Mouse (Mus musculus) kidney, embryonic 14.5 days (tissue): Measurements from ENCODE around the gene Dlg1. TPM values are rescaled to one million over a fixed set of nuclear protein-coding genes. Genes with fewer than 3 reads are reported as not detected.

Source experiments
- ATAC-seq: fragments of 200-750 bp; cut with Nextera tagmentation; 2 replicates; pipeline ENCODE4 v1.8.0; 2017; ENCODE audit warnings: moderate number of reproducible peaks, mild to moderate bottlenecking, moderate TSS enrichment, moderate library complexity; ENCODE audit not compliant: low FRiP score, low TSS enrichment
- H3K27ac ChIP-seq: fragments of 300-500 bp; sonication (generic); 2 replicates; pipeline ENCODE4 v1.5.1; 2014; ENCODE audit warnings: low read depth, mild to moderate bottlenecking, low read length, moderate library complexity, mixed read lengths
- H3K27me3 ChIP-seq: fragments of 300-500 bp; sonication (generic); 2 replicates; pipeline ENCODE4 v1.6.1; 2014; ENCODE audit warnings: mild to moderate bottlenecking, low read length; ENCODE audit not compliant: control insufficient read depth, insufficient read depth
- H3K36me3 ChIP-seq: fragments of 300-500 bp; sonication (generic); 2 replicates; pipeline ENCODE4 v1.6.1; 2014; ENCODE audit warnings: low read length, mixed read lengths; ENCODE audit not compliant: control insufficient read depth, insufficient read depth
- H3K4me1 ChIP-seq: fragments of 300-500 bp; sonication (generic); 2 replicates; pipeline ENCODE4 v1.6.1; 2014; ENCODE audit warnings: low read length, mixed read lengths; ENCODE audit not compliant: control insufficient read depth, insufficient read depth
- H3K4me2 ChIP-seq: fragments of 300-500 bp; sonication (generic); replicated peaks from 2 replicates; pipeline ENCODE4 v1.6.1; 2014; ENCODE audit warnings: low read depth, mild to moderate bottlenecking, low read length
- H3K4me3 ChIP-seq: fragments of 300-500 bp; sonication (generic); 2 replicates; pipeline ENCODE4 v1.5.1; 2014; ENCODE audit warnings: mild to moderate bottlenecking, low read length
- H3K9ac ChIP-seq: fragments of 300-500 bp; sonication (generic); 2 replicates; pipeline ENCODE4 v1.6.1; 2014; ENCODE audit warnings: low read depth, mild to moderate bottlenecking, low read length, moderate library complexity
- H3K9me3 ChIP-seq: fragments of 300-500 bp; sonication (generic); 2 replicates; pipeline ENCODE4 v1.6.1; 2016; ENCODE audit warnings: low read length; ENCODE audit not compliant: control insufficient read depth
- WGBS: fragments of 180-500 bp; shearing (Covaris S2); extraction: QIAGEN DNeasy Blood & Tissue Kit; methylation state at CpG from one replicate; pipeline ENCODE4 v1.1.7; 2014; 5-methylcytosine and 5-hydroxymethylcytosine counted together
- polyA plus RNA-seq: library from polyadenylated mRNA; unstranded; fragments of >200 nt; fragmentation: Nextera tagmentation; extraction: Ambion mirVana; gene quantifications from 2 replicates; pipeline ENCODE4 v1.2.1, GENCODE M21; 2014

The Dlg1 gene
- polyA plus RNA-seq, 1 experiment from 2014 or later: 35.4 TPM

DNA sequence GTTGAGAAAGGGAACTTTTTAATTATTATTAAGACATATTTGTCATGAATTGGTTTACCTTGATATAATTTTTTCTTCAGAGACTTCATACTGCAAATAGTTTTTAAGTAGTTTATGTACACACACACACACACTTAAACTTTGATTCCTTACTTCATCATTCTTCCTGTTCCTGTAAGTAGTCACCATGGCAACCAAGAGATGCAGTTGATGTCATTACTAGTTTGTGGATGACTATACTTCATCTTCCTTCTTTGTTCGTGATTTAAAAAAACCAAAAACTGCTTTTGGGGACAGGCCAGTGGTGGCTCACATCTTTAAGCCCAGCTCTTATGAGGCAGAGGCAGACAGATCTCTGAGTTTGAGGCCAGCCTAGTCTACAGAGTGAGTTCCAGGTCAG lies 94.4 kb downstream of the Dlg1 start:
- no peak for ATAC-seq
- Histone ChIP-seq H3K27me3 (no peaks in the 10 kb centered on the region), H3K36me3 (no peaks in the 10 kb centered on the region), H3K4me2 (no peak overlapping the region), H3K4me1 (no peaks in the 10 kb centered on the region), H3K9me3 (no peaks in the 10 kb centered on the region), H3K27ac (no peak overlapping the region), H3K9ac (no peak overlapping the region), H3K4me3 (no peak overlapping the region)
- WGBS: 85% methylated on average over 1 of the region's 1 CpGs

DNA sequence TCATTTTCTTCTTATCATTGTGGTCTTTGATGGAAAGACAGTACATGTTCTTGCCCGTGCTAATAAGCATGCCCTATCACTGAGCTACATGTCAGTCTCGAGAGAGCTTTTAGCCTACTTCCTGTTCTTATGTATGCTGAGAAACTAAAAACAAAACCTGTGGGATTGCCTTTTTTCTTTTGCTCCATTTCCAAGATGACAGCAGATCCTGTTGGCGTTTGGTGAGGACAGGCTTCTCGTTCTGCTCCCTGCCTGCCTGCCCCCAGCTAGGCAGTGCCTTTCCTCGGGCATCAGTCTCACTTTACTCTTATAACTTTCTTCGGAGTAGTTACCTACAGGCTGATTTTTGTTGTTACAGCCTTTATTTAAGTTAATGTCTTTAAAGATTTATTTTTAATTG lies 96.2 kb downstream of the Dlg1 start:
- H3K27ac ChIP-seq: no peak overlapping the region
- H3K9ac ChIP-seq: no peak overlapping the region
- H3K36me3 ChIP-seq: no peaks in the 10 kb centered on the region
- no peaks in the 10 kb centered on the region for H3K9me3 ChIP-seq
- 74% methylated on average over 6 of the region's 6 CpGs for WGBS
- no peak for ATAC-seq
- no peaks in the 10 kb centered on the region for H3K4me1 ChIP-seq
- H3K27me3 ChIP-seq: no peaks in the 10 kb centered on the region
- no peak overlapping the region for H3K4me2 ChIP-seq
- no peak overlapping the region for H3K4me3 ChIP-seq

DNA sequence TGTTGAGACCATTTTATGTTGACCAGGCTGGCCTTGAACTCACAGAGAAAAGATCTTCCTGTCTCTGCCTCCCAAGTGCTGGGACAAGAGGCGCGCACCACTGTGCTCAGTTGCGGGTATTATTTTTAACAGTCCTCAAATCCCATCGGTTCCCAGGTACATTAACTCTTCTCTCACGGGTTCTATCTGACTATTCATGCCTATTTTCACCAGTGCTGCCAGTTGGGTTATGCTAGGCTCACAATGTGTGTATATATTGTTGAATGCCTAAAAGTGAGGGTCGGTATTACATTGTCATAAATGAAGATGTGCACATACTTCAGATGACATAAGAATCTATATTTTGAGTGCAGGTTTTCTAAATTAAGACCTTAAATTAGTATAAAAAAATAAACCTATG lies 103.1 kb downstream of the Dlg1 start:
- no peak overlapping the region for H3K4me2 ChIP-seq
- no peak overlapping the region for H3K4me3 ChIP-seq
- WGBS: 96% methylated on average over 6 of the region's 6 CpGs
- H3K4me1 ChIP-seq: no peaks in the 10 kb centered on the region
- ATAC-seq: no peak
- H3K27ac ChIP-seq: no peak overlapping the region
- H3K36me3 ChIP-seq: no peaks in the 10 kb centered on the region
- H3K27me3 ChIP-seq: no peaks in the 10 kb centered on the region
- H3K9me3 ChIP-seq: no peaks in the 10 kb centered on the region
- H3K9ac ChIP-seq: no peak overlapping the region

DNA sequence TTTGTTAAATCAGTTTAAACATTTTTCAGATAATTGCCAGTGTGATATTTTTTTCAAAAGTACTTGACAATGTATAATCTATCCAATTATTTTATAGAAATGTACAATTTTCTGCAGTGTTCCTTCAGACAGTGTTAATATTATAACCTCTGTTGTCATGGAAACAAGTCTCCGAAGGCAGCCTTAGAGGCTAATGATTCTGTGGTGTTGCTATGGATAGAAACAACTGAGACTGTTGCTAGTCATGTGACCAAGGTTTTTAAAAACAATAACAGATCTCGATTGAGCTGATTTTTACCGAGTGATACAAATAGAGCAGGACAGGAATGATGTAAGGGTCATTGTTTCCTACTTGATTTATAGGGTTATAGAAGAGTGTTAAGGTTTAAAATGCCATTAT lies 103.5 kb downstream of the Dlg1 start:
- H3K27ac ChIP-seq: no peak overlapping the region
- H3K36me3 ChIP-seq: no peaks in the 10 kb centered on the region
- H3K9ac ChIP-seq: no peak overlapping the region
- no peaks in the 10 kb centered on the region for H3K27me3 ChIP-seq
- H3K9me3 ChIP-seq: no peaks in the 10 kb centered on the region
- no peak for ATAC-seq
- no peak overlapping the region for H3K4me3 ChIP-seq
- no peak overlapping the region for H3K4me2 ChIP-seq
- no peaks in the 10 kb centered on the region for H3K4me1 ChIP-seq
- 58% methylated on average over 3 of the region's 3 CpGs for WGBS

DNA sequence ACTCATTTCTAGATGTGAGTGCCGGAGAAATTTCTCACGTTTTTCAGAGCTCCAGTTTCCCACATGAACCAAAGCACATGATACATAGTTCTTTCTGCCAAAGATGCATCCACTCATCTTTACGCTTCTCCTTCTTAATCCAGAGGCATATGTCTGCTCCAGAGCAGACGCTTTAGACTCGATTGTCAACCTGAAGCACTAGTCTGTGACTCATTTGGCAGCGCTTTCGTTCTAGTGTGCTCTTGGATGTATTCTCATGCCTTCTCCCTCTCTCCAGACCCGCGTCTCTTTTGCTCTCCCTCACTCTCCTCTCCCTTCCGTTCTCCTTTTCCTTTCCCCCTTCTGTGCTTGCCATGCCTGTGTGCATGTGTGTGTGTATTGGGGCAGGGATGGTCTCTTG lies 112.7 kb downstream of the Dlg1 start:
- no peaks in the 10 kb centered on the region for H3K9me3 ChIP-seq
- H3K9ac ChIP-seq: no peak overlapping the region
- H3K36me3 ChIP-seq: no peaks in the 10 kb centered on the region
- H3K4me2 ChIP-seq: no peak overlapping the region
- ATAC-seq: no peak
- no peak overlapping the region for H3K27ac ChIP-seq
- no peaks in the 10 kb centered on the region for H3K4me1 ChIP-seq
- H3K27me3 ChIP-seq: no peaks in the 10 kb centered on the region
- 89% methylated on average over 10 of the region's 10 CpGs for WGBS
- H3K4me3 ChIP-seq: no peak overlapping the region

DNA sequence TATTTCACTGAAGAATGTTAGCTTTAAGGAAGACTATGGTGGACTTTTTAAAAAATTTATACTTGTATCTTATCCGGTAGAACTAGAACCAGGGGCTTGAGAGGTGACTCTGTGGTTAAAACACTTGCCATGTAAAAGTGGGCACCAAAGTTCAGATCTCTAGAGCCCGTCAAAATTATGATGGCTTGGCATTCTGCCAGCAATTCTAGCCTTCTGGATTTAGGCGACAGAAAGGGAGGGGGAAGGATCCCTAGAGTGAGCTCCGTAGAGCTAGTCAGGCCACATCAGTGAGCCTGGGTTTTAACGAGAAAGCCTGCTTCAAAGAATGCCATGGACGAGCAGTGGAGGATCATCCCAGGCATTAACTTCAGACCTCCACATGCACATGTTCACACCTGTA lies 117.8 kb downstream of the Dlg1 start:
- H3K27me3 ChIP-seq: no peaks in the 10 kb centered on the region
- no peak overlapping the region for H3K9ac ChIP-seq
- H3K36me3 ChIP-seq: peaks cover 6% of the 10 kb centered on the region; the same call in 1 of the 2 replicates
- H3K4me3 ChIP-seq: no peak overlapping the region
- no peaks in the 10 kb centered on the region for H3K9me3 ChIP-seq
- ATAC-seq: no peak
- H3K27ac ChIP-seq: no peak overlapping the region
- 67% methylated on average over 6 of the region's 6 CpGs for WGBS
- H3K4me2 ChIP-seq: no peak overlapping the region
- H3K4me1 ChIP-seq: no peaks in the 10 kb centered on the region

DNA sequence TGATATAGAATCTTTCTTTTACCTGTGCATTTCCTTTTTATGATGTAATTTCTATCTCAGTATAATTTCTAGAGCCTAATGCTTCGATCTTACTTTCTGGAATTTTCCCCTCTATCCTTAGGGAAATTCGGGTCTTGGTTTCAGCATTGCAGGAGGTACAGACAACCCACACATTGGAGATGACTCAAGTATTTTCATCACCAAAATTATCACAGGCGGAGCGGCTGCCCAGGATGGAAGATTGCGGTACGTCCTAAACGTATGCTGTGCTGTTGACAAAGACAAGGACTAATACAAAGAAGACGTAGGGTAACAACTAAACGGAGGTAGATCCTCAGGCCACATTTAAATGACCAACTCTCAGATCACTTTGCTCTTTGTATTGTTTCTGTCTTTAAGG lies 126.8 kb downstream of the Dlg1 start:
- WGBS: 95% methylated on average over 9 of the region's 9 CpGs
- no peak for ATAC-seq

DNA sequence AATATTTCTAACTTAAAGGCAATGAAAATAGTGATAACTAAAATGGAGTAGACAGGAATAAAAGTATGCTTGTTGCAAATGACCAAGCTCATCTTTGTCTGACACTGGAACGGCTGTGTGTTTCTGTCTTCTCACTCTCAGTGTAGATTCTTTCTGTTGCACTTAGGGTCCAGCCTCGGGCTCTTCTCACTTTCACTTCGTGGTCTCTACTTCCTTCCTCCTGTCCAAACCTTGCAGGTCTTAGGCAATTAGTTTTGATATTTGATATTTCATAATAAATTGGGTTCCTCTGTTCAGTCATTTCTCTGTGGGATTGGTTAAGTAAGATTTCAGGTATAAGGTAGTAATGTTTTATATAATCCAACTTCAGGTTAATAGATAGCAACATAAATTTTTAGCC lies 140.4 kb downstream of the Dlg1 start:
- no peaks in the 10 kb centered on the region for H3K27me3 ChIP-seq
- ATAC-seq: no peak
- H3K27ac ChIP-seq: no peak overlapping the region
- peaks cover 40% of the 10 kb centered on the region for H3K36me3 ChIP-seq
- no peak overlapping the region for H3K9ac ChIP-seq
- H3K9me3 ChIP-seq: no peaks in the 10 kb centered on the region
- WGBS: 80% methylated on average over 3 of the region's 3 CpGs
- H3K4me1 ChIP-seq: no peaks in the 10 kb centered on the region
- H3K4me3 ChIP-seq: no peak overlapping the region
- no peak overlapping the region for H3K4me2 ChIP-seq

More for the DNA sequence above, 126.8 kb downstream of the Dlg1 start:
- Histone ChIP-seq H3K4me1 (no peaks in the 10 kb centered on the region), H3K9ac (no peak overlapping the region), H3K4me3 (no peak overlapping the region), H3K9me3 (no peaks in the 10 kb centered on the region), H3K36me3 (peaks cover 29% of the 10 kb centered on the region), H3K27ac (no peak overlapping the region), H3K4me2 (no peak overlapping the region), H3K27me3 (no peaks in the 10 kb centered on the region)

DNA sequence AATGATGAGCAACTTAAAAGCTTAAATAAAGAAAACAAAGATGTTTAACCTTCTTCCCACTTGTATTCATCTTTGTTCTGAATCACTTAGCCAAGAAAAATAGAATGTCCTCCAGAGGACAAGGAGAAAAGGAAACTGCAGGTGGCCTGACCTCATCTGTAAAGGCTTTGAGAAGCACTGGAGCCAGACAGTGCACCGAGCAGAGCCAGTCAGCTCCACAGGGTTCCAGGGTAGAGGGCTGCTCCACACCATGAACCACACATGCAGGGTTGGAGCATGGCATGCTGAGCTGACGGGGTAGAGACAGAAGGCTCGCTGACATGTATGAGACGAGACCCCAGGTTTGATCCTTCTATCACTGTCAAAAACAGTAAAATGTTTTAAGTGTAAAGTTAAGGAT lies 162.8 kb downstream of the Dlg1 start:
- WGBS: 83% methylated on average over 4 of the region's 4 CpGs
- Histone ChIP-seq H3K27me3 (no peaks in the 10 kb centered on the region), H3K9ac (no peak overlapping the region), H3K4me3 (no peak overlapping the region), H3K9me3 (no peaks in the 10 kb centered on the region), H3K36me3 (peaks cover 8% of the 10 kb centered on the region), H3K4me2 (no peak overlapping the region), H3K27ac (no peak overlapping the region), H3K4me1 (no peaks in the 10 kb centered on the region)
- ATAC-seq: no peak

DNA sequence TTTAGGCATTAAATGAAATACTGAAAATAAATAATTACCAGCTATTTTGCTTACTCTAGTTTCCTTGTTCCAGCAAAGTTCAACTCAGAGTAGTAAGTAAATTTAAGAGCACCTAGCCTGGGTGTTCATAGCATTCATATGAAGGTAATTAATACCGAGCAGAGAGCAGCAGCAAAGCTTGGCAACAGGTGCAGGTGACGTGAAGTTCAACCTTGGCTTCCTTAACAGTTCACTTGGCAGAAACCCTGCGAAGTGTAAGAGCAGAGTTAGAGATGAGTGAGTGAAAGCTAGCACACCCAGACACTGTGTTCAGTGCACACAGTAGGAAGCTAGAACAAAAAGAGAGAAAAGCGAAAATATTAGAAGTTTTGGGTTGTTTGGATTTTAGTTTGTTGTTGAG lies 167.5 kb downstream of the Dlg1 start:
- no peaks in the 10 kb centered on the region for H3K9me3 ChIP-seq
- no peak overlapping the region for H3K9ac ChIP-seq
- no peaks in the 10 kb centered on the region for H3K27me3 ChIP-seq
- no peak overlapping the region for H3K4me3 ChIP-seq
- peaks cover 15% of the 10 kb centered on the region for H3K36me3 ChIP-seq
- no peak overlapping the region for H3K4me2 ChIP-seq
- 81% methylated on average over 4 of the region's 4 CpGs for WGBS
- H3K27ac ChIP-seq: no peak overlapping the region
- no peak for ATAC-seq
- H3K4me1 ChIP-seq: no peaks in the 10 kb centered on the region
